Mouse (Mus musculus) lung, postnatal 0 days (tissue): ENCODE measurements around the gene Myo1e. TPM values are rescaled to one million over a fixed set of nuclear protein-coding genes. Genes with fewer than 3 reads are reported as not detected.

Experiments used
- ATAC-seq: fragments of 200-750 bp; cut with Nextera tagmentation; 2 replicates; pipeline ENCODE4 v1.8.0; 2017; ENCODE audit warnings: moderate library complexity
- DNase-seq: peaks from one replicate; pipeline ENCODE4 v3.0.0-alpha.2; 2016; ENCODE audit warnings: low spot score
- H3K27ac ChIP-seq: fragments of 300-500 bp; sonication (generic); 2 replicates; pipeline ENCODE4 v1.5.1; 2014; ENCODE audit warnings: antibody characterized with exemption, mild to moderate bottlenecking, low read length, mixed read lengths
- H3K27me3 ChIP-seq: fragments of 300-500 bp; sonication (generic); replicated peaks from 2 replicates; pipeline ENCODE4 v1.6.1; 2014; ENCODE audit warnings: low read length, mixed read lengths; ENCODE audit not compliant: insufficient read depth
- H3K36me3 ChIP-seq: fragments of 300-500 bp; sonication (generic); 2 replicates; pipeline ENCODE4 v1.6.1; 2014; ENCODE audit warnings: low read length, mixed read lengths; ENCODE audit not compliant: insufficient read depth
- H3K4me1 ChIP-seq: fragments of 300-500 bp; sonication (generic); 2 replicates; pipeline ENCODE4 v1.6.1; 2014; ENCODE audit warnings: antibody characterized with exemption, low read depth, low read length, mixed read lengths; ENCODE audit not compliant: insufficient read depth
- H3K4me2 ChIP-seq: fragments of 300-500 bp; sonication (generic); replicated peaks from 2 replicates; pipeline ENCODE4 v1.6.1; 2014; ENCODE audit warnings: low read depth, mild to moderate bottlenecking, low read length, moderate library complexity, mixed read lengths
- H3K4me3 ChIP-seq: fragments of 300-500 bp; sonication (generic); 2 replicates; pipeline ENCODE4 v1.5.1; 2014; ENCODE audit warnings: low read depth, low read length
- H3K9ac ChIP-seq: fragments of 300-500 bp; sonication (generic); replicated peaks from 2 replicates; pipeline ENCODE4 v1.6.1; 2014; ENCODE audit warnings: low read depth, mild to moderate bottlenecking
- H3K9me3 ChIP-seq: fragments of 300-500 bp; sonication (generic); 2 replicates; pipeline ENCODE4 v1.6.1; 2016; ENCODE audit warnings: low read length, mixed read lengths
- CTCF ChIP-seq: IDR thresholded peaks from 2 replicates; pipeline ENCODE4 v1.5.1; 2016; ENCODE audit warnings: antibody characterized with exemption, mild to moderate bottlenecking
- EP300 ChIP-seq: IDR thresholded peaks from 2 replicates; pipeline ENCODE4 v1.6.1; 2016; ENCODE audit warnings: antibody characterized with exemption, mild to moderate bottlenecking, control low read depth
- WGBS: fragments of 180-500 bp; shearing (Covaris S2); extraction: QIAGEN DNeasy Blood & Tissue Kit; methylation state at CpG from one replicate; pipeline ENCODE4 v1.1.7; 2014; 5-methylcytosine and 5-hydroxymethylcytosine counted together
- polyA plus RNA-seq: library from polyadenylated mRNA; unstranded; fragments of >200 nt; fragmentation: Nextera tagmentation; extraction: Ambion mirVana; gene quantifications from 2 replicates; pipeline ENCODE4 v1.2.1, GENCODE M21; 2015

Myo1e gene
- polyA plus RNA-seq, 1 experiment from 2014 or later: 36.0 TPM

DNA sequence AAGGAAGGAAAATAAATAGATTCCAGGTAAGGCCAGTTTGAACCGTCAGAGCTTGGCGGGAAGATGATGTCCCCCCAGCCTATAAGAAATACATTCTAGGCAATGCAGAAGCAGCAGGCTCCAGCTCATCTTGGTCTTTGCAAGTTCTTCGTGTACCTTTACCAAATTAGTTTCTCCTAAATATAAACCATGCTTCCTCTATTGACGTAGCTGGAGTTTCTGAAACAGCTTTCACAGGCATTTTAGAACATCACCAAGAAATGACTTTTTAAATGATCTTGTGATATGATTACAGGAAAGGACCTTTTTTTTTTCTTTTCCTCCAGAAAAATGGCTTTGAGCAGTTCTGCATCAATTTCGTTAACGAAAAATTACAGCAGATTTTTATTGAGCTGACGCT lies 131.2 kb downstream of the Myo1e start:
- Histone ChIP-seq H3K36me3 (peaks cover 41% of the 10 kb centered on the region), H3K9me3 (no peaks in the 10 kb centered on the region), H3K27ac (no peak overlapping the region), H3K4me1 (no peaks in the 10 kb centered on the region), H3K4me3 (no peak overlapping the region), H3K9ac (no peak overlapping the region), H3K4me2 (no peak overlapping the region), H3K27me3 (no peaks in the 10 kb centered on the region)
- ATAC-seq: no peak
- no peak for DNase-seq
- 90% methylated on average over 7 of the region's 7 CpGs for WGBS
- TF ChIP-seq EP300 (no peak), CTCF (no peak)

- H3K9me3 ChIP-seq: no peaks in the 10 kb centered on the region
- no peak overlapping the region for H3K27ac ChIP-seq
- TF ChIP-seq CTCF (no peak), EP300 (no peak)
- no peak overlapping the region for H3K4me2 ChIP-seq
- no peaks in the 10 kb centered on the region for H3K4me1 ChIP-seq
- H3K9ac ChIP-seq: no peak overlapping the region
- ATAC-seq (no peak), DNase-seq (no peak)
- no peak overlapping the region for H3K4me3 ChIP-seq
- peaks cover 41% of the 10 kb centered on the region for H3K36me3 ChIP-seq
- no peaks in the 10 kb centered on the region for H3K27me3 ChIP-seq
These were observed 131.7 kb downstream of the Myo1e start for GRCm38 (mm10) chr9:70338894-70339293.

GRCm38 (mm10) chr9:70349274-70349673 lies 142.1 kb downstream of the Myo1e start:
- Histone ChIP-seq H3K36me3 (peaks cover 50% of the 10 kb centered on the region), H3K27me3 (no peaks in the 10 kb centered on the region), H3K27ac (no peak overlapping the region), H3K4me2 (no peak overlapping the region), H3K4me3 (no peak overlapping the region), H3K4me1 (no peaks in the 10 kb centered on the region), H3K9me3 (no peaks in the 10 kb centered on the region), H3K9ac (no peak overlapping the region)
- ATAC-seq: no peak
- TF ChIP-seq EP300 (no peak), CTCF (no peak)
- WGBS: 80% methylated on average over 2 of the region's 2 CpGs
- no peak for DNase-seq

DNA sequence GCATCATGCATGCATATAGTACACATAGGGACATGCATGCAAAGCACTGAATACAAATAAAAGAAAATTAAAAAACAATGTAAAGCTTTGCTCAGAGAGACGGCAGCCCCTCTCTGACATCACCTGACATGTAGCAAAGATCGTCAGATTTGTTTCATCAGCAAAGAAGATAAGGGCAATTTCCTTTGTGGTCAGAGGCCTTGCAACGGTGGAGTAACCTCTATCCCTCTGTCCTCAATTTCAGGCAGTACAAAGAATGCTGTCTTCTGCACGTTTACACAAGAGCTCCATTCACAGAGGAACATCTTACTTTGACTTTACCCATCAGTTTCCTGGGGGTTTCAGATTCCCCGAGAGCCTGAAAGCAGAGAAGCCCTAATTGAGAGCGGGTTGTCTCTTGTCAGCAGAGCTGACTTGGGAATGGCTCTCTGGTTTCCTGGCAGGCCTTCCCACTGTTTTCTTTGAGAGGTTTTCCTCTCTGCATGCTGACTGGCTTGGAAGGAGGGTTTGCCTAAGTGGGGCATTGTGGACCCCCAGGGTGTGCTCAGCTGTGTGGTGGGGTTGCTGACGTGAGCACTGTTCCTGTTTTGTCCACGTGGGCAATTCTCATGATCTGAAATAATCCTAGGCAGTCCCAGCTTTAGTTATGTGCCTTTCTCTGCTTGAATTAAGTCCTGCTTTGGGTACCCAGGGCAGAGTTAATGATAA lies 144.6 kb downstream of the Myo1e start:
- no peaks in the 10 kb centered on the region for H3K4me1 ChIP-seq
- peaks cover 42% of the 10 kb centered on the region for H3K36me3 ChIP-seq
- no peak overlapping the region for H3K4me3 ChIP-seq
- H3K4me2 ChIP-seq: no peak overlapping the region
- WGBS: 44% methylated on average over 8 of the region's 8 CpGs
- TF ChIP-seq EP300: no peak
- TF ChIP-seq CTCF: no peak
- H3K9me3 ChIP-seq: no peaks in the 10 kb centered on the region
- DNase-seq: no peak
- no peak overlapping the region for H3K27ac ChIP-seq
- no peak for ATAC-seq
- no peak overlapping the region for H3K9ac ChIP-seq
- H3K27me3 ChIP-seq: no peaks in the 10 kb centered on the region

- Histone ChIP-seq H3K36me3 (peaks cover 26% of the 10 kb centered on the region; the same call in 1 of the 2 replicates), H3K4me2 (no peak overlapping the region), H3K9me3 (no peaks in the 10 kb centered on the region), H3K9ac (no peak overlapping the region), H3K4me3 (no peak overlapping the region), H3K4me1 (no peaks in the 10 kb centered on the region), H3K27ac (no peak overlapping the region), H3K27me3 (no peaks in the 10 kb centered on the region)
- DNase-seq (no peak), ATAC-seq (no peak)
- TF ChIP-seq EP300 (no peak), CTCF (no peak)
- WGBS: 65% methylated on average over 8 of the region's 8 CpGs
These were observed 149.1 kb downstream of the Myo1e start for GRCm38 (mm10) chr9:70356254-70356653.

DNA sequence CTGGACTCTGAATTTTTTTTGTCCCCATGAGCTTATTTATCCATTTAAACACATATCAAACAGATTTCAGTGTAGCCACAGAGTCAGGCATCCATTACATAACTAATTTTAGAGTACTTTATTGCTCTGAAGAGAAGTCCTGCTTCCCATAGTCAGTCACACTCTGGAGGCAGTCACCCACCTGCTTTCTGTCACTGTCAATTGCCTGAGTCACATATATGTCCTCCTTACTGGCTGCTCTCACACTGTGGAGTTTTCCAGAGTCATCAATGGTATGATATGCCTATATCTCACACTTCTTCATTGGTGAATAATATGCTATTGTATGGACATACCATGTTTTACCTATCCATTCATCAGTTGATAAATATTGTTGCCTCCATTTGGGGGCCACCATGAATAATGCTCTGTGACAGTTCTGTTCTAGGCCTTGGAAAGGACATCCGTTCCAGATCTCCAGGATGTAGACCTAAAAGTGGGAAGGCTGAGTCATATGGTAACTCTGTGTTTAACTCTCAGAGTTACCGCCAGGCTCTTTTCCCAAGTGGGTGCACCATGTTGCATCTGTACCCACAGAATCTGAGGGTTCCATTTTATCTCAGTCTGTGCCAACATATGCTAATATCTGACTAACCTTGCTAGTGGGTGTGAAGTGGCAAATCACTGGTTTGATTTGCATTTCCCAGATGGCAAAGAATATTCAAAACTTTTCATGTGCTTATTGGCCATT lies 152.4 kb downstream of the Myo1e start:
- 98% methylated on average over 2 of the region's 2 CpGs for WGBS
- Histone ChIP-seq H3K4me1 (no peaks in the 10 kb centered on the region), H3K27ac (no peak overlapping the region), H3K27me3 (no peaks in the 10 kb centered on the region), H3K9ac (no peak overlapping the region), H3K4me3 (no peak overlapping the region), H3K9me3 (no peaks in the 10 kb centered on the region), H3K4me2 (no peak overlapping the region), H3K36me3 (peaks cover 15% of the 10 kb centered on the region; the same call in 1 of the 2 replicates)
- ATAC-seq (no peak), DNase-seq (no peak)
- TF ChIP-seq CTCF (no peak), EP300 (no peak)
